Mouse (Mus musculus) c-Kit-negative CD71-positive TER-119-positive erythroid progenitor cells, embryonic 14.5 days (primary cell): ENCODE results near the gene Syt16.
A peak's percentile ranks its signal among the peaks of the same experiment; 100 is the strongest.

Experiments
- DNase-seq: peaks from one replicate; pipeline ENCODE4 v3.0.0-alpha.2; 2013; ENCODE audit warnings: low read depth, low spot score

Syt16 gene

DNA sequence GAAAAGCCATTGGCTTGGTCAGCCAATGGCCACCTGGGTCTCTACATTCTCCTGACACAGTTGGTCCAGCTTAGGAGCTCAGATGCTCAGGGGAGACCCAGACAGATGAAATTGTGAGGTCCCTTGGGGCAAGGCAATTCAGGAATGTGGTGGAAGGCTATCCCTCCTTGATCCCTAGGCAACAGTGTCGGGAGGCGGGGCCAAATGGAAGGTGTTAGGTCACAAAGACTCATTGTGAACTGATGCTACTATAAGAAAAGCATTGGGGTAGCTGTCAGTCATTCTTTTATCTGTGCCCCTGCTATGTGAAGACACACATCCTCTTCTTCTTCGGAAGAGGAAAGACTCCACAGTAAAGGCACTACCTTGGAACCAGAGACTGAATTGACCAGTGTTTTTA is 315.1 kb downstream of the Syt16 start:
- no peak for DNase-seq

DNA sequence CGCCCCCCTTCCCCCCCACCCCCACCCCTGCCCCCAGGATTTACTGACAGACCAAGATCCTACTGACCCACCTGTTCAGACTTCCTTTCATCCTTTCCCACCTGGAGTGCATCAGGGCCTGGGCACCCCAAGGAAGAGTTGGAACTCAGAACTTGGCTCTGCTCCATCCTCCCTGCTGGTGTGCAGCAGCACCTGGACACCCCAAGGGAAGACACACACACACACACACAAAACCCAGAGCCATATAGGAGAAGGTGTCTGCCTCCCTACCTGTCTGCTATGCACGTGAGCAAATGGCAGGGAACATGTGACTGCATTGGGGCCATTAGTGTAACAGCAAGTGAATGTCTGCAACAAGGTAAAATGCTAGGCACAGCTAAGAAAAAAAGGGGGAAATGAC is 317.8 kb downstream of the Syt16 start:
- DNase-seq, result no peak

DNA sequence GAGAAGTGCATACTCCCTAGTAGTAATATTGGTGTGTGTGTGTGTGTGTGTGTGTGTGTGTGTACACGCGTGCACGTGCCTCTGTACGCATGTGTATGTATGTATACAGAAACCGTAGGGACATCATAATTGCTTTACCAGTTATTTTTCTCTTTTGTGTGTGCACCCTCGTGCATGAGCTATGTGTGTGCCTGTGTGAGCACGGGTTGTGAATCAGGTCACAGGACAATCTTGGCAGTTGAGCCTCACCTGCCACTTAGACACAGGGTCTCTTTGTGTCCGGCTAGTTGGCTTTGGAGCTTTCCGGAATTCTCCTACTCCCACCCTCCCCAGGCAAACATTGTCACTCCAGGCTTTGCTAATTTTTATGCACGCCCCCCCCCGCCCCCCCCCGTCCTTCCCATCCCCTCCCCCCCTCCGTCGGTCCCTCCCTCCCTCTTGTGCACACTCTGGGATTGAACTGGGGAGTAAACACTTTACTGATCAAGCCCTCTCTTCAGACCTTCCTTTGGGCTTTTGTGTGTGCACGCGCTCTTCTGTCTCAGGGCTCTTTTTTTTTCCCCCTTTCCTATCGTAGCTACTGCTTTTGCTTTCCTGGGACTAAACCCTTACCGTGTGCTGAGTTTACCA is 319.0 kb downstream of the Syt16 start, which contains the start of gene Gm11042:
Gene Gm11042, minus strand, starts transcription at position 51 of the 630 bp plus-strand sequence.
- DNase-seq, result no peak

GRCm38 (mm10) chr12:74316989-74317759 is 319.7 kb downstream of the Syt16 start:
- no peak for DNase-seq

- peak; percentile 16 for DNase-seq
Measured at GRCm38 (mm10) chr12:74320318-74320717, 322.9 kb downstream of the Syt16 start.

GRCm38 (mm10) chr12:74321981-74322380 is 324.5 kb downstream of the Syt16 start:
- no peak for DNase-seq
